Mouse (Mus musculus): ENCODE measurements around the gene Agap2. TPM values are rescaled to one million over a fixed set of nuclear protein-coding genes. Genes with fewer than 3 reads are reported as not detected.

Gene Agap2
- total and polyA plus RNA-seq, 2 experiments from 2014 or later: 4.9 to 229 TPM

DNA sequence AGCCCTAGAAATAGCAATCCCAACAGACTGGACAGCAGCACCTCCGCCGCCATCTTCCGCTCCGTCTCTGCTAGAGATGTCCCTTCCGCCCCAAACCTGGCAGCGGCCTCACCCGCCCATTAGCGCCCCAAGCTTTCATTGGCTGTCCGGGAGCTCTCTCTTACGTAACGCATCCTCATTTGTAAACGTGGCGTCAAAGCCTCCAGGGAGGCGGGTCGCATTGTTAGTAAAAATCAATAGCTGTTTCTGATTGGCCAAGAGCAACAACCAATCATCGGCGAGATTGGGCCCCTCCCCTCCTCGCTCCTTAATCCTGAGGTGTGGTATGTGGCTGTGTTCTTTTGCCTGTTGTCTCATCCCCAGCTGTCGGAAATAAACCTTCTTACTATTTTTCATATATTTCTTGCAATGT lies 46.0 kb downstream of the Agap2 start, which contains the start of gene Os9:
Gene Os9 (minus strand): TSS at position 66 of the 412 bp plus-strand sequence.
- 0 out of 2 replicates have a peak, but pooled peaks cover 8% of the 10 kb centered on the region for H3K4me1 ChIP-seq (ENCODE audit: insufficient read depth, low read length)

DNA sequence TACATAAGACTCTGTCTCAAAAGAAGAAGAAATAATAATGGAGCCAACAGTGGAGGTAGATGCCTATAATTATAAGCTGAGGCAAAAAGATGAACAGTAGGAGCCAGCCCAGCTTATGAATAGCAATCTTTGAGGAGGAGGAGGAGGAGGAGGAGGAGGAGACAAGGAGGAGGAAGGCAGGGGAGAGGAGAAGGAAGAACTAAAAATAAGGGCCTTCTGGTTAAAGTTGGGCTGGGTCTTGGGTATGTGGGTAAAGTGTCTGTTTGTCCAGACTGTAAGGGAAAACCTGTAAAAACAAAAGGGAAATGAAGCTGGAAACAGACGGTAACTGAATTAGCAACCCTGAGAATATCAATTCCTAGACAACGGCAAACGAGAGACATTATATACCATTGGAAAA lies 46.9 kb downstream of the Agap2 start:
- Histone ChIP-seq H3K36me3 (ENCODE audit: insufficient read depth, low read length) (peaks cover 19% of the 10 kb centered on the region), H3K9ac (replicated peaks; ENCODE audit: low read length) (peak overlapping the region; percentile 28; the same call in 1 of the 2 replicates), H3K4me2 (ENCODE audit: low read depth, low read length) (peak overlapping the region; percentile 85), H3K9me3 (ENCODE audit: low read length) (no peaks in the 10 kb centered on the region), H3K27me3 (ENCODE audit: insufficient read depth, low read length) (no peaks in the 10 kb centered on the region), H3K27ac (peak overlapping the region; percentile 86), H3K4me1 (ENCODE audit: insufficient read depth, low read length) (0 out of 2 replicates have a peak, but pooled peaks cover 8% of the 10 kb centered on the region), H3K4me3 (ENCODE audit: low read length) (peak overlapping the region; percentile 83)
- ATAC-seq (no peak), DNase-seq (ENCODE audit: low spot score) (no peak)
- WGBS: 84% methylated on average over 3 of the region's 3 CpGs
- no peak for TF ChIP-seq CTCF (IDR thresholded peaks at IDR 0.05; ENCODE audit: low read depth)

More for the DNA sequence above, 46.0 kb downstream of the Agap2 start, which contains the start of gene Os9:
- Histone ChIP-seq H3K27me3 (ENCODE audit: insufficient read depth, low read length) (no peaks in the 10 kb centered on the region), H3K4me2 (ENCODE audit: low read depth, low read length) (peak within 1 kb of the TSS; percentile 85), H3K4me3 (ENCODE audit: low read length) (peak within 1 kb of the TSS; percentile 83), H3K27ac (peak within 1 kb of the TSS; percentile 86), H3K36me3 (ENCODE audit: insufficient read depth, low read length) (peaks cover 26% of the 10 kb centered on the region), H3K9ac (replicated peaks; ENCODE audit: low read length) (peak within 1 kb of the TSS; percentile 76), H3K9me3 (ENCODE audit: low read length) (no peaks in the 10 kb centered on the region)
- WGBS: under 1% methylated on average over 19 of the region's 19 CpGs
- peak; percentile 99 for DNase-seq (ENCODE audit: low spot score)
- no peak for TF ChIP-seq CTCF (IDR thresholded peaks at IDR 0.05; ENCODE audit: low read depth)
- peak; percentile 97 for ATAC-seq

DNA sequence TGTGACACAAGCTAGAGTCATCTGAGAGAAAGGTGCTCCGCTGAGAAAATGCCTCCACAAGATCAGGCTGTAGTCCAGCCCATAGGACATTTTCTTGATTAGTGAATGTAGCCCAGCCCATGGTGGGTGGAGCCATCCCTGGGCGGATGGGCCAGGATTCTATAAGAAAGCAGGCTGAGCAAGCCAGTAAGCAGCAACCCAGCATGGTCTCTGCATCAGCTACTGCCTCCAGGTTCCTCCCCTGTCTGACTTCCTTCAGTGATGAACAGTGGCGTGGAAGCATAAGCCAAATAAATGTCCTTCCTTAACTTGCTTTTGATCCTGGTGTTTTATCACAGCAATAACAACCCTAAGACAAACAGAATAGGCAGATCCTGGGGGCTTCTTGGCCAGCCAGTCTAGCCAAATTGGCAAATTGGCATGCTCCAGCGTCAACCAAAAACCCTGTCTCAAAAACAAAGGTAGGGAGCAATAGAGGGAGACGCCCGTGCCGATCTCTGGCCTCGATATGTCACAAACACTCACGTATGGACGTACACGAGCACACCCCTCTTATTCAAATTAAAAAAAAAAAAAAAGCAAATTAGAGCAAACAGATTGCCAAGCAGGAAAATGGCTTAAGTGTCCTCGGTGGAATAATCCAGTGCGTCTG lies 47.8 kb downstream of the Agap2 start:
- ATAC-seq: peak; percentile 41
- 6% methylated on average over 13 of the region's 13 CpGs for WGBS

DNA sequence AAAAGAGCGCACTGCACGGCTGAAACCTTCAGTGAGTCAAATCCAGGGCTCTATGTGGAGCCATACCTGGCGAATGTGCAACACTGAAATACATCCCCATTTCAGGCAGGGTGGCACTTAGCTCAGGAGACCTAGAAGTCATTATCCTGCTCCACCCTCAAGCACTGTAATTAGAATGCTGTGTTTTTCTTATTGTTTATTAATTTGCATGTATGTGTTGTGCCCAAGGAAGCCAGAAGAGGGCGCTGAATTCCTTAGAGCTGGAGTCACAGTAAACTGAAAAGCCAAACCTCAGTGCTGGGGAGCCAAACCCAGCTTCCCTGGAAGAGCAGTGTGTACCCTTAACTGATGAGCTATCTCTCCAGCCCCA lies 48.3 kb downstream of the Agap2 start:
- peak overlapping the region; percentile 44 for H3K9ac ChIP-seq (replicated peaks; ENCODE audit: low read length)
- ATAC-seq (peak; percentile 44), DNase-seq (ENCODE audit: low spot score) (peak; percentile 87)
- H3K4me1 ChIP-seq (ENCODE audit: insufficient read depth, low read length): 0 out of 2 replicates have a peak, but pooled peaks cover 8% of the 10 kb centered on the region
- peak overlapping the region; percentile 86 for H3K27ac ChIP-seq
- WGBS: 11% methylated on average over 4 of the region's 4 CpGs
- no peaks in the 10 kb centered on the region for H3K9me3 ChIP-seq (ENCODE audit: low read length)
- peak overlapping the region; percentile 27 for H3K4me3 ChIP-seq (ENCODE audit: low read length)
- peaks cover 5% of the 10 kb centered on the region; the same call in 1 of the 2 replicates for H3K36me3 ChIP-seq (ENCODE audit: insufficient read depth, low read length)
- H3K4me2 ChIP-seq (ENCODE audit: low read depth, low read length): peak overlapping the region; percentile 85
- TF ChIP-seq CTCF (IDR thresholded peaks at IDR 0.05; ENCODE audit: low read depth): peak; percentile 79
- H3K27me3 ChIP-seq (ENCODE audit: insufficient read depth, low read length): no peaks in the 10 kb centered on the region

More for the DNA sequence above, 47.8 kb downstream of the Agap2 start:
- peak overlapping the region; percentile 86 for H3K27ac ChIP-seq
- 0 out of 2 replicates have a peak, but pooled peaks cover 8% of the 10 kb centered on the region for H3K4me1 ChIP-seq (ENCODE audit: insufficient read depth, low read length)
- H3K27me3 ChIP-seq (ENCODE audit: insufficient read depth, low read length): no peaks in the 10 kb centered on the region
- no peaks in the 10 kb centered on the region for H3K9me3 ChIP-seq (ENCODE audit: low read length)
- peak overlapping the region; percentile 85 for H3K4me2 ChIP-seq (ENCODE audit: low read depth, low read length)
- peaks cover 10% of the 10 kb centered on the region; the same call in 1 of the 2 replicates for H3K36me3 ChIP-seq (ENCODE audit: insufficient read depth, low read length)
- H3K9ac ChIP-seq (replicated peaks; ENCODE audit: low read length): peak overlapping the region; percentile 44
- DNase-seq (ENCODE audit: low spot score): peak; percentile 81
- peak overlapping the region; percentile 27 for H3K4me3 ChIP-seq (ENCODE audit: low read length)
- no peak for TF ChIP-seq CTCF (IDR thresholded peaks at IDR 0.05; ENCODE audit: low read depth)

DNA sequence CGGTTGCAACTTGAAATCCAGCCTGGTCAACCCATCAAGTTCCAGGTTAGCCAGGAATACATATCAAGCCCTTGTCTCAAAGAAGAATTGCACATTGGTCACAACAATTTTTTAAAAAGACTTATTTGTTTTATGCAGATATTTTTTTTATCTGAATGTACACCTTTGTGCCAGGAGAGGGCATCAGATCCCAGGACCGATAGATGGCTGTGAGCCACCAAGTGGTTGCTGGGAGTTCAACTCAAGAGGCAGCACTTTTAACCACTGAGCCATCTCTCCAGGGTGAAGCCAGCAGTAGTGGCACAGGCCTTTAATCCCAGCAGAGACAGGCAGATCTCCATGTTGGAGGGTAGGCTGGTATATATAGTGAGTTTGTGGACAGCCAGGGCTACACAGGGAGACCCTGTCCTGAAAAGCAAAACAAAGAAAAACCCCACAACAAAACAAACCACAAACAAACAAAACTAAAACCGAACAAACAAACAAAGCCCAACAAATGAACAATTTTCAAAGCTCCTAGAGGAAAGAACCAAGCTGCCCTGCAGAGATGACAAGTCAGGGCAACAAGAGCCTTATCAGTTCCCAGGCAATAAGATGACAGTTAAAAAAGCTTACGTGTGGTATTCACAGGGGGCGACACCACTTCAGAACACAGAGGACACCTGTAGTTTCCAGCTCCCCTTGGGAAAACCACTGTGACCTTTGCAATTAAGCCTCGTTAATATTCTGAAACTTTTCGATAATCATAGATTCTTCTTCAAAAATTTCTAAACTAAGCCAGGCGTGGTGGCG lies 50.3 kb downstream of the Agap2 start:
- H3K36me3 ChIP-seq (ENCODE audit: insufficient read depth, low read length): no peaks in the 10 kb centered on the region
- TF ChIP-seq CTCF (IDR thresholded peaks at IDR 0.05; ENCODE audit: low read depth): peak; percentile 70
- 0 out of 2 replicates have a peak, but pooled peaks cover 8% of the 10 kb centered on the region for H3K4me1 ChIP-seq (ENCODE audit: insufficient read depth, low read length)
- no peak overlapping the region for H3K27ac ChIP-seq
- H3K4me2 ChIP-seq (ENCODE audit: low read depth, low read length): no peak overlapping the region
- DNase-seq (ENCODE audit: low spot score) (peak; percentile 70), ATAC-seq (no peak)
- WGBS: 76% methylated on average over 9 of the region's 9 CpGs
- no peaks in the 10 kb centered on the region for H3K9me3 ChIP-seq (ENCODE audit: low read length)
- no peak overlapping the region for H3K9ac ChIP-seq (replicated peaks; ENCODE audit: low read length)
- H3K4me3 ChIP-seq (ENCODE audit: low read length): no peak overlapping the region
- H3K27me3 ChIP-seq (ENCODE audit: insufficient read depth, low read length): no peaks in the 10 kb centered on the region

DNA sequence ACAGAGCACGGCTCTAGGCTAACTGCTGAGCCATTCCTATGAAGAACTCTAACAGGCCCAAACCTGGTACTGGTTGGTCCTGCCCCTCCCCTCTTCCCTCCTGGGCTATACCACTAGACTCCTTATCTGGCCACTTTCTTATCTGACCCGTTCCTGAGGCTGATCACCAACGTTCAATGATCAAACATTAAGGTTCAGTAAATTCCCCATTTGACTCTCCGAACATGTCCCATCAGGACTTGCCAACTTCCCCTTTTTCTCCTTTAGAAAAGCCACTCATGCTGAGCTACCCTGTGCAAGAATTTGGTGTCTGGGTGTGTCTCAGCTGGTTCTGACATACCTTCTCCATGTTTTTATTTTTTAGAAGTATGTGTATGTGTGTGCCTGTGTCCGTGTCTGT lies 51.5 kb downstream of the Agap2 start:
- ATAC-seq (no peak), DNase-seq (ENCODE audit: low spot score) (no peak)
- Histone ChIP-seq H3K27ac (no peak overlapping the region), H3K27me3 (ENCODE audit: insufficient read depth, low read length) (no peaks in the 10 kb centered on the region), H3K4me3 (ENCODE audit: low read length) (no peak overlapping the region), H3K36me3 (ENCODE audit: insufficient read depth, low read length) (no peaks in the 10 kb centered on the region), H3K4me2 (ENCODE audit: low read depth, low read length) (no peak overlapping the region), H3K9me3 (ENCODE audit: low read length) (no peaks in the 10 kb centered on the region), H3K4me1 (ENCODE audit: insufficient read depth, low read length) (0 out of 2 replicates have a peak, but pooled peaks cover 8% of the 10 kb centered on the region), H3K9ac (replicated peaks; ENCODE audit: low read length) (no peak overlapping the region)
- 82% methylated on average over 5 of the region's 5 CpGs for WGBS
- no peak for TF ChIP-seq CTCF (IDR thresholded peaks at IDR 0.05; ENCODE audit: low read depth)

Measured in hindbrain, postnatal 0 days (tissue).